Mouse (Mus musculus): Measurements from ENCODE around the gene Fmo1. TPM values are rescaled to one million over a fixed set of nuclear protein-coding genes. Genes with fewer than 3 reads are reported as not detected.
"Not testable (repeated sequence)": the region's sequence is repeated elsewhere in the genome, so short reads cannot be mapped to it uniquely, and the experiment has no call there.

The Fmo1 gene
- total RNA-seq, 4 experiments from 2014 or later = 5.5 to 16.6 (median 11.4) TPM

DNA sequence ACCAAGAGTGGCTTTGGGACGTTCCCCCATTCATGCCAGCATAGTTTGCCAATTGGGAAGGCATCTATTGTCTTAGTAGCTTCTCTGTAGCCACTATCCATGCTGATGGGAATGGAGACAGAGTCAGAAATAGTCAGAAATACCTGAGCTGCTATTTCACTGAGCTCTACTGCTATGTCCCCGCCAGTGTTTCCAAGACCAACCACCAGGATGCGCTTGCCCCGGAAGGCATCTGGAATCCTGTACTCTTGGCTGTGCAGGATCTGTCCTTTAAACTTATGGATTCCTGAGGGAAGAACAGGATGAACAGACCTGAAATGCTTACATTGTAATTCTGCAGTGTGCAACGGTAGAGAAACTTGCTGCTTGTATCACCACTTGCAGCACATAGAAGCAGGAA is 61.4 kb downstream of the Fmo1 start:
- DNase-seq (ENCODE audit: low spot score in 2 of 2) = no peak

GRCm38 (mm10) chr1:162796441-162796840 is 70.0 kb downstream of the Fmo1 start:
- DNase-seq (ENCODE audit: low spot score in 2 of 2) = no peak

DNA sequence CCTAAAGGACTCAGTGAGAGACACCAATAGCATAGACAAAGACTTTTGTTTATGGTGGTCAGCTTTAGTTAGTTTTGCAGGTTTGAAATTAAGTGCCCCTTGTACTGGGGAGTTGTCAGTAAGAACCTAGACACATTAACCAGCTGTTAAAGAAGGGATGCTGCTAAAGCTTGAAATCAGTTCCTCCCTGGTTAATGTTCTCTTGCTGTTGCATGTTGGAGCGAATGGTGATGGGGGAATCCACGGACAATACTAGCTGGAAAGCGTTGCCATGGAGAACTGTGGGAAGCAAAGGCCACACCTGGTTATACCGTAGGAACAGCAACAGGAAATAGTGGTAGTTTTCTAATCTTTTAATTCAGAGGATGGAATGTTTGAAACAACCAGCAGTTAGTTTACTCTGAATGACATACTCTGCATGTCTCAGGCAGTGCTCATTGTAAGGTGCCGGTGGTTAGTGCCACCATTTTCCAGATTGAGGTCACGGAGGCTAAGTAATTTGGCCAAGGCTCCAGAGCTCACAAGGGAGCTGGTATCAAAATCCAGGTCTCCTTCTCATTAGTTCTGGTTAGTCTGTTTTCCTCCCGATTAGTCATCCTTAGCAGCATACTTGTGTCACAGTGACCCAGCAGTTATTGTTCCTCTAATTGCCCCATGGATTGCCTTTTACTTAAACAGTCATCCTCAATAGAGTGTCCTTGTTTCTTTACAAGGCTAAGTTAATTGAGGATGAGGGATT is 73.9 kb downstream of the Fmo1 start:
- DNase-seq (ENCODE audit: low spot score in 2 of 2) = no peak

DNA sequence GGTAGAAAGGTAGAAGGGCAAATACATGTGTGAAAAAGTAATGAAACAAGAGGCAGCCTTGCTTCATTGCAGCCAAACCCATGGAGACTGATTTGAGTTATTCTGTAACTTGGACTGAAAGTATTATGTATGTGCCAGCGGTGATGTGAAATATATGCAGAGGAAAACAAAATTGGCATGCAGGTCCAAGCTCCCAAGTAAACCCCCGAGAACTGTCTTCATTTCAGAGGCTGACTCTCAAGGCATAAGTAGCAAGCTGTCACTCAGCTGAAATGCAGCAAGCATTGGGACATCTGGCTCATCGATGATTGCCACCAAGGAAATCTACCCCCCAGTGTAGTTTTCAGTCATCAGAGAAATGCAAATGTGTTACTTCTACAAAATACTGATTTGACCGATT is 81.2 kb downstream of the Fmo1 start:
- DNase-seq (ENCODE audit: low spot score in 2 of 2) = no peak

- no peak for DNase-seq (ENCODE audit: low spot score in 2 of 2)
Measured at GRCm38 (mm10) chr1:162783669-162784248, 82.7 kb downstream of the Fmo1 start.

DNA sequence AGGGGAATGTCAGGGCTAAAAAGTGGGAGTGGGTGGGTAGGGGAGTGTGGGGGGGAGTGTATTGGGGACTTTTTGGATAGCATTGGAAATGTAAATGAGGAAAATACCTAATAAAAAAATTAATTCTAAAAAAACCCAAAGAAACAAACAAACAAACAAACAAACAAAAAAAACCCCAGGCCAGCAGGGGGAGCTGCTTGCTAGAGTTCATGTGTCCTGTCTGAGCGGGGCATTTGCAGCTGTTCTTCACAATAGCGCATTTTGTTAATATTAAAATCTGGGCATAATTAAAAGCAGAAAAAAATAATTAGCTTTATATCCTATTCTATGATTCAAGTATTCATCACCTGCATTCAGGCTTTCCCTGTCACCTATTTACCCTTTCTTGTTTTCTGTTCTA is 85.4 kb downstream of the Fmo1 start:
- not testable (repeated sequence) for DNase-seq (ENCODE audit: low spot score in 2 of 2)

Other genes with a start within 250 kb of the Fmo1 start
- gene Myoc, start 227.5 kb downstream of the Fmo1 start, total RNA-seq (2022) = 10 to 100 TPM; 25.2 to 56.7 (median 37.8) TPM
- not detected for gene Myocos, start 208.4 kb downstream of the Fmo1 start, total RNA-seq (2022)
- 10 to 100 TPM; 43.7 to 48.2 (median 44.1) TPM for gene Prrc2c, start 126.1 kb downstream of the Fmo1 start, total RNA-seq (2022)
- under 1 TPM in 1 of 4 experiments, not detected in 3; 0.15 TPM for gene Fmo4, start 52.6 kb downstream of the Fmo1 start, total RNA-seq (2022)
- 10 to 100 TPM in 3 of 4 experiments, 1 to 10 TPM in 1; 5.9 to 16.7 (median 15.6) TPM for gene Fmo2, start 32.1 kb upstream of the Fmo1 start, total RNA-seq (2022)
- not detected for gene Fmo6, start 70.9 kb upstream of the Fmo1 start, total RNA-seq (2022)
- not detected for gene Fmo3, start 117.9 kb upstream of the Fmo1 start, total RNA-seq (2022)
- gene Mroh9, start 219.1 kb upstream of the Fmo1 start, total RNA-seq (2022) = not detected

All from gastrocnemius, adult 8-10 months (tissue).